In genomic region chr5:107648552-107649125, GRCm38 (mm10) we compare ENCODE assay signal across 18 mouse cellular contexts. TPM values are rescaled to one million over a fixed set of nuclear protein-coding genes. Genes with fewer than 3 reads are reported as not detected.
A peak's percentile ranks its signal among the peaks of the same experiment; 100 is the strongest.
DNase-seq lines count a peak whose midpoint lies in the region; TF ChIP-seq lines count a peak whose summit lies in the region.
"Had no signal": no experiment of that assay in that cellular context is flagged by ENCODE, and none has a peak within 500 bp of the region (broad histone marks: within the 10 kb centered on the region; RNA-seq: fewer than 3 reads in every experiment).

No protein-coding gene starts in this region.

- intact Hi-C loops in left cerebral cortex, postnatal 36 days (cut with DNase I) = no loop called here

- DNase-seq in A20 (ENCODE audit: low read depth, low spot score) = peak; percentile 64
- DNase-seq in CD4-positive, CD25-positive, alpha-beta regulatory T cell, adult 2 months (ENCODE audit: low read depth, low spot score) = peak; percentile 56
- peak; percentile 72 for DNase-seq in induced T-regulatory cell, adult 2 months (ENCODE audit: low read depth)
- DNase-seq in left cerebral cortex, postnatal 36 days (ENCODE audit: low spot score in 2 of 2) = no peak
- DNase-seq in layer of hippocampus, postnatal 10 days (ENCODE audit: low spot score in 2 of 2) = no peak
- no peak for DNase-seq in retina, embryonic 14.5 days (ENCODE audit: low spot score)
- DNase-seq: adrenal gland, postnatal 10 days; cerebellum, adult 9-11 months; gastrocnemius, postnatal 36 days; kidney, postnatal 4 days; lung, postnatal 10 days had no signal

- TF ChIP-seq POLR2A in small intestine, adult 2 months (IDR thresholded peaks at IDR 0.05; ENCODE audit: low read depth, low read length) = no peak

- 80% methylated on average over 5 of the region's 5 CpGs for WGBS in small intestine, adult 2 months

- TF ChIP-seq CTCF in small intestine, adult 2 months (IDR thresholded peaks at IDR 0.05; ENCODE audit: extremely low read depth, insufficient read length, insufficient replicate concordance, low read depth, low read length) = no peak

- no peaks in the 10 kb centered on the region for H3K27me3 ChIP-seq in small intestine, adult 2 months (ENCODE audit: control insufficient read depth, insufficient read depth, low read length)
- H3K27me3 ChIP-seq: limb, embryonic 15.5 days; liver, embryonic 15.5 days; megakaryocyte, embryonic 14.5 days; neural tube, embryonic 12.5 days had no signal

- H3K27ac ChIP-seq in small intestine, adult 2 months (ENCODE audit: insufficient read depth, low read depth, low read length) = peak overlapping the region; percentile 73; the same call in 1 of the 2 replicates
- H3K27ac ChIP-seq: hindbrain, embryonic 10.5 days; hindbrain, postnatal 0 days; limb, embryonic 15.5 days; liver, embryonic 15.5 days; neural tube, embryonic 12.5 days had no signal

- no peak overlapping the region for H3K4me3 ChIP-seq in small intestine, adult 2 months (ENCODE audit: low read depth, low read length)
- H3K4me3 ChIP-seq: hindbrain, embryonic 10.5 days; limb, embryonic 15.5 days; liver, embryonic 15.5 days; megakaryocyte, embryonic 14.5 days; neural tube, embryonic 12.5 days had no signal

- no peaks in the 10 kb centered on the region for H3K36me3 ChIP-seq in small intestine, adult 2 months (ENCODE audit: control insufficient read depth, insufficient read depth, low read length)
- H3K36me3 ChIP-seq: liver, embryonic 15.5 days; neural tube, embryonic 12.5 days had no signal

- no peaks in the 10 kb centered on the region; the same call in 1 of the 2 replicates for H3K4me1 ChIP-seq in small intestine, adult 2 months (ENCODE audit: control insufficient read depth, insufficient read depth, insufficient read length, low read length)
- H3K4me1 ChIP-seq: hindbrain, embryonic 10.5 days; limb, embryonic 15.5 days; neural tube, embryonic 12.5 days had no signal

RNA-seq across cellular contexts. Expression of gene Glmn, which starts 51.0 kb away (rescaled TPM):
- 0.22 TPM in 1 of 2 replicates, not detected in the other for polyA plus RNA-seq in small intestine, adult 2 months (2012; rRNA removed)
- 10 to 100 TPM; 19.4 to 23.8 TPM for total RNA-seq in left cerebral cortex, postnatal 36 days (2021)
- 10 to 100 TPM; 20.1 to 22.8 TPM for total RNA-seq in layer of hippocampus, postnatal 10 days (2021)

RNA-seq across cellular contexts. Expression of gene Rpap2, which starts 51.5 kb away (rescaled TPM):
- polyA plus RNA-seq in small intestine, adult 2 months (2012; rRNA removed) = 0.24 and 0.35 TPM in 2 replicates
- total RNA-seq in left cerebral cortex, postnatal 36 days (2021) = 10 to 100 TPM; 21.4 to 24.6 TPM
- total RNA-seq in layer of hippocampus, postnatal 10 days (2021) = 10 to 100 TPM; 21.8 to 21.9 TPM

Comparison
In these comparisons a context has a peak if more than half of its experiments do, and no peak if none do; other contexts are left out.
1. DNase-seq: peak in A20 (single experiment), CD4-positive, CD25-positive, alpha-beta regulatory T cell, adult 2 months (single experiment) and induced T-regulatory cell, adult 2 months (single experiment); none in left cerebral cortex, postnatal 36 days (0 of 2), layer of hippocampus, postnatal 10 days (0 of 2) and retina, embryonic 14.5 days (single experiment).